Mouse (Mus musculus) kidney, adult 2 months (tissue): ENCODE measurements around the gene Adad2.

Source experiments
- CTCF ChIP-seq: fragments of 200-500 bp; conservative IDR thresholded peaks from 2 replicates; pipeline ENCODE4 v1.5.1; 2011; ENCODE audit warnings: low read depth, mild to moderate bottlenecking, control low read depth, low read length, moderate library complexity, mixed read lengths; ENCODE audit not compliant: insufficient read depth, insufficient read length
- POLR2A ChIP-seq: fragments of 200-500 bp; IDR thresholded peaks from one replicate; pipeline ENCODE4 v1.6.1; 2011; ENCODE audit warnings: low read depth, low read length, control low read depth

- no peak for TF ChIP-seq POLR2A
- TF ChIP-seq CTCF = no peak
These were observed 34.3 kb downstream of the Adad2 start for GRCm38 (mm10) chr8:119646846-119647245.
